Mouse (Mus musculus) E14TG2a.4 (cell line): Measurements from ENCODE around the gene 4930402F06Rik.

Experiments
- CTCF ChIP-seq: conservative IDR thresholded peaks from 2 replicates; pipeline ENCODE4 v1.5.1; 2014; ENCODE audit warnings: low read length
- NANOG ChIP-seq: IDR thresholded peaks from 2 replicates; pipeline ENCODE4 v1.6.1; 2014; ENCODE audit warnings: borderline replicate concordance, low read length, mixed read lengths
- POU5F1 ChIP-seq: IDR thresholded peaks from 2 replicates; pipeline ENCODE4 v1.6.1; 2014; ENCODE audit warnings: low read length, borderline replicate concordance

GRCm38 (mm10) chr2:35446300-35446699 is 49.3 kb upstream of the 4930402F06Rik start:
- TF ChIP-seq CTCF (no peak), POU5F1 (no peak), NANOG (no peak)
